Mouse (Mus musculus): ENCODE measurements around the gene Cwc27. TPM values are rescaled to one million over a fixed set of nuclear protein-coding genes. Genes with fewer than 3 reads are reported as not detected.

Cwc27 gene
- polyA plus RNA-seq, 1 experiment: 5.5 TPM

GRCm38 (mm10) chr13:104611296-104611695, 205.6 kb downstream of the Cwc27 start:
- DNase-seq (ENCODE audit: low read depth): no peak

DNA sequence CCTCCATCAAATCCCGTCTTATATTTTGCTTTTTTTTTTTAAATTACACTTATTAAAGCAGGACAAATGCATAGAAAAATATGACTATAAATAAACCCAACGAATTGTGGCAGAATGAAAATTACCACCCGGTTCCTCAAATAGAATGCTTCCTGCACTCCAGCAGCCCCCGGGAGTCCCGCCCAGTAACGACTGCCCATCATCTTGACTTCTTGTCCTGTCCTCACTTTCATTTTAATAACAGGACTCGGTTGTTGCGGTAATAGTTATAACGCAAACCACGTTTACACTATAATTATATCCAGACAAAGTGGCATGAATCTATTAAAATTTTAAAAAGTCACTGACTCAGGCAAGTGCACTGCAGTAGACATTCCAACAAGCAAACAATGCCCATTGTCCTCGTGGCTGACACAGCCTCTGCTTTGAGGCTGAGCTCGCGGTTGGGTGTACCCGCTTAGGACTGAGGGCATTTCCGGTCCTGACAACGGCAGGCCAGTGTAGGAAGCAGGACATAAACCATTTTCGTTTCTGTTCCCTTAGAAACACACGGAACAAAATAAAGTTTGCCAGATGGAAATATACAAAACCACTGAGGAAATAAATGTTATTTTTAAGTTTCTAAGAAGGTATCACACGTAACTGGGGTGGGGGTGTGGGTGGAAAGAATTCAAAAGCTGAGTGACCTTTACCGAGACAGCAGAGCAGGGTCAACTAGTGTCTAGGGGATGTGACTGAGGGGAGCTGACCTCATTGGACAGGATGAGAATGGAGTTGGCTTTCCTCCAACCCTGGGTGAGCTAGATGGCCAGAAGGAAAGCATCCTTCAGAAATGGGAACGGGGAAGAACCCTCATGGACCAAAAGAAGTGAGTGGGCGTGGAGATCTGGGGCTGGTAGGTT, 206.5 kb downstream of the Cwc27 start:
- no peak for DNase-seq (ENCODE audit: low read depth)

DNA sequence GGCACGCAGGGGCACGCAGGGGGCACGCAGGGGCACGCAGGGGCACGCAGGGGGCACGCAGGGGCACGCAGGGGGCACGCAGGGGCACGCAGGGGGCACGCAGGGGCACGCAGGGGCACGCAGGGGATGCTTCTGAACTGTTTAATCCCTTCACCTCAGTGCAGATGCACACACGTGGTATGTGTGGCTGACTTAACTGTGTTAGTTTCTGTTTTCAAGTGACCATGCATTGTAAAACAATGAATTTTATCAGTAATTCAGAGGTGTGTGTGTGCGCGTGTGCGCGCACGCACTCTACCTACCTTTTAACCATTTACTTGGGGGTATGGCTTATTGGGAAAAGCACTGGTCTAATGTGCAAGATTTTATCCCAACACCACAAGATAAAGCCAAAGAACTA, 208.4 kb downstream of the Cwc27 start:
- DNase-seq (ENCODE audit: low read depth): no peak

DNA sequence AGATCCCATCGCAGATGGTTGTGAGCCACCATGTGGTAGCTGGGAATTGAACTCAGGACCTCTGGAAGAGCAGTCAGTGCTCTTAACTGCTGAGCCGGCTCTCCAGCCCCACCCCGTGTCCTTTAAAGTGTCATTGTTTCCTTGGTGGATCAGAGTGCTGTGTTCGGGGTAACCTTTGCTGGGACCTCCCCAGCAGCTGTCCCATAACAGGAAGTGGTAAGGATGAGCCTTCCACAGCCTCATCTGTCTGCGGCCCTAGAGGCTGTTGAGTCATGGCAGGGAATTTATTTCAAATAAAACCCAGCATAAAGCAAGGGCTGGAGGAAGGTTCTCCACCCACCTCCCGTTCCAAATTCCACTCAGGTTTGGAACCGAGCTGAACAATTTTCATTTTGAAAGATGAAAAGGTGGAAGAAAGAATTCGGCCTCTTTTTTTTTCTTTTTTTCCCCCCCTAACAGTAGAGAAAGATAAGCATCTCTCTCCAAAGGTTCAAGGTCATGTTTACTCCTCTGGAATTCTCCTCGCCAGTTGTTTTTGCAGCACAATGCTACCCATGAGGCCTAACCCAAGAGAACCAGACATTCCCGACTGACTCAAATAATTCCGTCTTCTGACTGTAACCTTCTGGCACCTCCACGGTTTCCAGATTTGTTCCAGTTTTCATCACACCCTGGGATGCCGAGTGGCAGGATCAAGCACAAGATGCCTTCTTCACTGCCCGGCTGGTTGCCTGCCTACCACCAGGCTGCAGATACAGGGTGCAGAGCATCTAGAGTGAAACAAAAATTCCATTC, 210.0 kb downstream of the Cwc27 start:
- no peak for DNase-seq (ENCODE audit: low read depth)

DNA sequence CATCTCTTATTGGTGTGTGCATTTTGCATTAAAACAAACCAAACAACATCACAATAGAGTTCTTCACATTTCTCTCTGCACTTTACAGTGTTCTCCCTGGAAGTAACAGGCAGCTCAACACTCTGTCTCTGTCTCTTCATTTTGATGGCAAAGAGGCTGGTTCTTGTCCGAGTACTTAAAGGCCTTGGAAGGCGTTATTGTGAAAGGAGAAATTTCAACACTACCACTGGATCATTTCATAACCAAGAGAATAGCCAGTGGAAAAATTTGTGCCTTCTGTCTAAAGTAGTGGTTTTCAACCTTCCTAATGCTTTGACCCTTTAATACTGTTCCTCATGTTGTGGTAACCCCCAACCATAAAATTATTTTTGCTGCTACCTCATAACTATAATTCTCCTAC, 211.8 kb downstream of the Cwc27 start:
- no peak for DNase-seq (ENCODE audit: low read depth)

GRCm38 (mm10) chr13:104602197-104602596, 214.7 kb downstream of the Cwc27 start:
- DNase-seq (ENCODE audit: low read depth): no peak

GRCm38 (mm10) chr13:104601783-104602182, 215.2 kb downstream of the Cwc27 start:
- DNase-seq (ENCODE audit: low read depth): no peak

GRCm38 (mm10) chr13:104596199-104596598, 220.7 kb downstream of the Cwc27 start:
- DNase-seq (ENCODE audit: low read depth): no peak

- DNase-seq (ENCODE audit: low read depth): no peak
Measured at GRCm38 (mm10) chr13:104594820-104595351, 222.1 kb downstream of the Cwc27 start.

DNA sequence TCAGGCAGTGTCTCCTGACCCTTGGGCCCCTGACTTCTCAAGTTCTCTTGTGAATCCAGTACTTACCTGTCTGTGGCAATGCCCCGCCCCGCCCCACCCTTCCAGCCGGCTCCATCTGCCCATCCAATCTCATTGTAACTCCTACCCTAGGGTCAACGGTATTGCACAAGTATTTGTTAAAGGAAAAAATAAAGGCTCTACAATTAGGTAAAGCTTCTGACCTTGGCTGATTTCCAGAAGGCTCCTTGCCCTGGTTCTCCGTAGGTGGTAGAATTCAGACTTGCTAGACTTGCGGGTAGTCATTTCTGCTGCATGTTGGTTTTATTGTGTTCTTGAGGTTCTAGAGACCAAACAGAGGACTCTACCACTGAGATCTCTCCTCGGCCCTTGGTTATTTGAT, 226.0 kb downstream of the Cwc27 start:
- DNase-seq (ENCODE audit: low read depth): peak; percentile 49

DNA sequence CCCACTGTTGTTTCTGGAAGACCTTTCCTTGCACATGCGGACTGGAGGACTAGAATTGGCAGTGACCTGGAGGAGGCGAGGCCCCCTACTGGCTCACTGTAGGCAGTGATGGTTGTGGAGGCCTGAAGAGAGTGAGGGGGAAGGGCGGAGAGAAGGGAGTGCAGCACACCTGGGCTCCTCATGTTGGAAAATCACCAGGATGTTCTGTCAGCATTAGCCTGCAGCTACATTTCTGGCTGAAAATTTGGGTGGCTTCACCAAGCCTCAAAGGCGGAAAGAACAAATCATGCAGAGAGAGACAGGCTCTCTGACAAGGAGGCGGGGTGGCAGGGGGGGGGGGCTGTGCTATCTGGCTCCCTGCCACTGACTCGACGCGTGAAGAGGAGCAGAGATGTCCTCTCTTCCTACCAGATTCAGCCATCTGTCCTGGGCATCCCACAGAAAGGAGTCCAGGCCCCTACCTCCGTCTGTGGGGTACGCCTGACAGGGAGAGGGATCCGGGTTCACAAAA, 226.8 kb downstream of the Cwc27 start:
- no peak for DNase-seq (ENCODE audit: low read depth)

GRCm38 (mm10) chr13:104588383-104588782, 228.6 kb downstream of the Cwc27 start:
- DNase-seq (ENCODE audit: low read depth): no peak

Other genes starting within 250 kb of the Cwc27 start
- 9.5 and 10.2 TPM in 2 replicates for gene Srek1ip1, start 24.7 kb downstream of the Cwc27 start, polyA plus RNA-seq (2012; rRNA removed)
- gene Shisal2b, start 46.8 kb upstream of the Cwc27 start, polyA plus RNA-seq (2012; rRNA removed): not detected in 2 replicates
- 1.9 and 2.1 TPM in 2 replicates for gene Rgs7bp, start 237.8 kb upstream of the Cwc27 start, polyA plus RNA-seq (2012; rRNA removed)